Mouse (Mus musculus): Measurements from ENCODE around the gene Kctd5.

Kctd5 gene

GRCm38 (mm10) chr17:24036954-24037353 lies 36.3 kb downstream of the Kctd5 start:
- DNase-seq, result no peak

- DNase-seq, result no peak
Measured at GRCm38 (mm10) chr17:24035087-24035486, 38.2 kb downstream of the Kctd5 start.

- no peak for DNase-seq
Measured at GRCm38 (mm10) chr17:24030551-24030950, 42.7 kb downstream of the Kctd5 start.

- DNase-seq, result no peak
Measured at GRCm38 (mm10) chr17:24029477-24029876, 43.8 kb downstream of the Kctd5 start.

GRCm38 (mm10) chr17:24021375-24022199 lies 51.7 kb downstream of the Kctd5 start:
- no peak for DNase-seq

GRCm38 (mm10) chr17:24020696-24021095 lies 52.6 kb downstream of the Kctd5 start:
- DNase-seq, result no peak

- peak; percentile 25 to 37 for DNase-seq
Measured at GRCm38 (mm10) chr17:24015727-24016126, 57.6 kb downstream of the Kctd5 start.

- DNase-seq, result no peak
Measured at GRCm38 (mm10) chr17:24014433-24014965, 58.8 kb downstream of the Kctd5 start.

- no peak for DNase-seq
Measured at GRCm38 (mm10) chr17:24012921-24013320, 60.4 kb downstream of the Kctd5 start.

GRCm38 (mm10) chr17:24009617-24010016 lies 63.7 kb downstream of the Kctd5 start:
- no peak for DNase-seq

GRCm38 (mm10) chr17:24008105-24008504 lies 65.2 kb downstream of the Kctd5 start:
- no peak for DNase-seq

- no peak for DNase-seq
Measured at GRCm38 (mm10) chr17:24007391-24007790, 65.9 kb downstream of the Kctd5 start.

GRCm38 (mm10) chr17:24006930-24007329 lies 66.4 kb downstream of the Kctd5 start:
- DNase-seq, result no peak

- no peak for DNase-seq
Measured at GRCm38 (mm10) chr17:24005049-24005448, 68.2 kb downstream of the Kctd5 start.

- DNase-seq, result peak; percentile 67 to 69
Measured at GRCm38 (mm10) chr17:24004071-24004665, 69.1 kb downstream of the Kctd5 start.

- DNase-seq, result peak; percentile 27 to 47
Measured at GRCm38 (mm10) chr17:24000404-24000803, 72.9 kb downstream of the Kctd5 start.

- no peak for DNase-seq
Measured at GRCm38 (mm10) chr17:23998383-23998782, 74.9 kb downstream of the Kctd5 start.

- no peak for DNase-seq
Measured at GRCm38 (mm10) chr17:23997901-23998300, 75.4 kb downstream of the Kctd5 start, which contains the start of gene Prss22. TSS of gene Prss22 (minus strand) at chr17:23998100.

All from cerebellum, postnatal 14 days (tissue).